Mouse (Mus musculus) forebrain, embryonic 11.5 days (tissue): ENCODE measurements at regions not wholly inside any gene's neighbourhood (a gene's known extent, or its start where the extent isn't known, plus 50 kb on each side); places are given as distances from the start of the nearest gene placed in this dataset.

Experiments used
- ATAC-seq: fragments of 200-750 bp; cut with Nextera tagmentation; replicated peaks from 2 replicates; pipeline ENCODE4 v1.8.0; 2017; ENCODE audit warnings: moderate TSS enrichment; ENCODE audit not compliant: low FRiP score
- DNase-seq: peaks from one replicate; pipeline ENCODE4 v3.0.0-alpha.2; 2017; ENCODE audit warnings: low spot score
- H3K27ac ChIP-seq: fragments of 300-500 bp; sonication (generic); 2 replicates; pipeline ENCODE4 v1.5.1; 2014; ENCODE audit warnings: low read depth, low read length
- H3K27me3 ChIP-seq: fragments of 300-500 bp; sonication (generic); 2 replicates; pipeline ENCODE4 v1.6.1; 2014; ENCODE audit warnings: mild to moderate bottlenecking, low read length, mixed read lengths; ENCODE audit not compliant: control insufficient read depth, insufficient read depth
- H3K36me3 ChIP-seq: fragments of 300-500 bp; sonication (generic); 2 replicates; pipeline ENCODE4 v1.6.1; 2014; ENCODE audit warnings: mild to moderate bottlenecking, low read length, moderate library complexity, mixed read lengths; ENCODE audit not compliant: control insufficient read depth, insufficient read depth
- H3K4me1 ChIP-seq: fragments of 300-500 bp; sonication (generic); replicated peaks from 2 replicates; pipeline ENCODE4 v1.6.1; 2014; ENCODE audit warnings: low read length, mixed read lengths; ENCODE audit not compliant: control insufficient read depth, insufficient read depth
- H3K4me2 ChIP-seq: fragments of 300-500 bp; sonication (generic); 2 replicates; pipeline ENCODE4 v1.6.1; 2014; ENCODE audit warnings: low read depth, mild to moderate bottlenecking, low read length, moderate library complexity, mixed read lengths; ENCODE audit not compliant: severe bottlenecking
- H3K4me3 ChIP-seq: fragments of 300-500 bp; sonication (generic); 2 replicates; pipeline ENCODE4 v1.5.1; 2014; ENCODE audit warnings: low read depth, low read length
- H3K9ac ChIP-seq: fragments of 300-500 bp; sonication (generic); 2 replicates; pipeline ENCODE4 v1.6.1; 2014; ENCODE audit warnings: low read length
- H3K9me3 ChIP-seq: fragments of 300-500 bp; sonication (generic); 2 replicates; pipeline ENCODE4 v1.6.1; 2016; ENCODE audit warnings: low read length, mixed read lengths; ENCODE audit not compliant: control insufficient read depth
- WGBS: fragments of 180-500 bp; shearing (Covaris S2); extraction: QIAGEN DNeasy Blood & Tissue Kit; methylation state at CpG from one replicate; pipeline ENCODE4 v1.1.7; 2014; 5-methylcytosine and 5-hydroxymethylcytosine counted together

GRCm38 (mm10) chr17:77930967-77931591, 269.0 kb upstream of the Crim1 start:
- no peak overlapping the region for H3K27ac ChIP-seq
- no peaks in the 10 kb centered on the region for H3K27me3 ChIP-seq
- 82% methylated on average over 6 of the region's 6 CpGs for WGBS
- H3K4me3 ChIP-seq, result no peak overlapping the region
- DNase-seq, result no peak
- H3K36me3 ChIP-seq, result no peaks in the 10 kb centered on the region
- H3K9ac ChIP-seq, result no peak overlapping the region
- H3K4me1 ChIP-seq, result no peaks in the 10 kb centered on the region
- no peak for ATAC-seq
- H3K4me2 ChIP-seq, result no peak overlapping the region
- no peaks in the 10 kb centered on the region for H3K9me3 ChIP-seq

- Histone ChIP-seq H3K27me3 (no peaks in the 10 kb centered on the region), H3K27ac (no peak overlapping the region), H3K9me3 (no peaks in the 10 kb centered on the region), H3K4me1 (no peaks in the 10 kb centered on the region), H3K9ac (no peak overlapping the region), H3K4me2 (no peak overlapping the region), H3K4me3 (no peak overlapping the region), H3K36me3 (no peaks in the 10 kb centered on the region)
- DNase-seq (no peak), ATAC-seq (no peak)
These were observed 266.9 kb upstream of the Crim1 start for GRCm38 (mm10) chr17:77933192-77933591.

GRCm38 (mm10) chr17:77958048-77958447, 242.0 kb upstream of the Crim1 start:
- no peak overlapping the region for H3K4me3 ChIP-seq
- H3K4me2 ChIP-seq, result no peak overlapping the region
- no peak for ATAC-seq
- H3K27ac ChIP-seq, result no peak overlapping the region
- no peaks in the 10 kb centered on the region for H3K9me3 ChIP-seq
- H3K4me1 ChIP-seq, result no peaks in the 10 kb centered on the region
- no peak overlapping the region for H3K9ac ChIP-seq
- no peak for DNase-seq
- H3K36me3 ChIP-seq, result no peaks in the 10 kb centered on the region
- 88% methylated on average over 4 of the region's 4 CpGs for WGBS
- no peaks in the 10 kb centered on the region for H3K27me3 ChIP-seq

DNA sequence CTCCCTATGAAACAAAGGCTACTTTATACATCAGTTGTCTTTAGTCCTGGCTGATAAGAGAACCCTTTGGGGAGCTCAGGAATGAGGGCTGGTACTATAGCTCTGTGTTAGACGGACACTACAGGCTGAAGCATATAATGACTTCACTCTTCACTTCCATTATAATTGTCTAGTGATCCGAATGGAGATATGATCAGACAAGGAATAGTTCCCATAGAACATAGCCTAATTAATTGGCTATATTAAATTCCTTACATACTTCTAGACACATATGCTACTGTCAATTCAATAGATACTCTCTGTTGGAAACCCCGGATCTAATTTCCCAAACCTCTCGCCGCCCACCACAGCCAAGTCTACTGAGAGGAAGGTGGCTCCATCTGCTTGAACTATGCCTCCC, 238.8 kb upstream of the Crim1 start:
- no peaks in the 10 kb centered on the region for H3K4me1 ChIP-seq

GRCm38 (mm10) chr17:77963358-77963757, 236.7 kb upstream of the Crim1 start:
- no peak for DNase-seq
- 93% methylated on average over 4 of the region's 4 CpGs for WGBS
- Histone ChIP-seq H3K9ac (no peak overlapping the region), H3K27me3 (no peaks in the 10 kb centered on the region), H3K9me3 (no peaks in the 10 kb centered on the region), H3K27ac (no peak overlapping the region), H3K36me3 (no peaks in the 10 kb centered on the region), H3K4me1 (no peaks in the 10 kb centered on the region), H3K4me2 (no peak overlapping the region), H3K4me3 (no peak overlapping the region)
- no peak for ATAC-seq

More for the DNA sequence above, 238.8 kb upstream of the Crim1 start:
- Histone ChIP-seq H3K27me3 (no peaks in the 10 kb centered on the region), H3K4me2 (no peak overlapping the region), H3K27ac (no peak overlapping the region), H3K36me3 (no peaks in the 10 kb centered on the region), H3K4me3 (no peak overlapping the region), H3K9ac (no peak overlapping the region), H3K9me3 (no peaks in the 10 kb centered on the region)
- ATAC-seq (no peak), DNase-seq (no peak)
- 78% methylated on average over 5 of the region's 5 CpGs for WGBS

GRCm38 (mm10) chr17:77968510-77968909, 231.5 kb upstream of the Crim1 start:
- H3K27me3 ChIP-seq, result no peaks in the 10 kb centered on the region
- H3K27ac ChIP-seq, result no peak overlapping the region
- H3K9ac ChIP-seq, result no peak overlapping the region
- H3K36me3 ChIP-seq, result no peaks in the 10 kb centered on the region
- no peak for DNase-seq
- H3K9me3 ChIP-seq, result no peaks in the 10 kb centered on the region
- no peak for ATAC-seq
- 90% methylated on average over 5 of the region's 5 CpGs for WGBS
- H3K4me3 ChIP-seq, result no peak overlapping the region
- no peak overlapping the region for H3K4me2 ChIP-seq
- H3K4me1 ChIP-seq, result no peaks in the 10 kb centered on the region

- Histone ChIP-seq H3K4me2 (no peak overlapping the region), H3K27me3 (no peaks in the 10 kb centered on the region), H3K4me1 (no peaks in the 10 kb centered on the region), H3K36me3 (no peaks in the 10 kb centered on the region), H3K9ac (no peak overlapping the region), H3K9me3 (no peaks in the 10 kb centered on the region), H3K4me3 (no peak overlapping the region), H3K27ac (no peak overlapping the region)
- 87% methylated on average over 2 of the region's 2 CpGs for WGBS
- ATAC-seq (no peak), DNase-seq (no peak)
These were observed 230.9 kb upstream of the Crim1 start for GRCm38 (mm10) chr17:77969187-77969586.
